Mouse (Mus musculus): ENCODE measurements around the gene Scml4.

Gene Scml4

DNA sequence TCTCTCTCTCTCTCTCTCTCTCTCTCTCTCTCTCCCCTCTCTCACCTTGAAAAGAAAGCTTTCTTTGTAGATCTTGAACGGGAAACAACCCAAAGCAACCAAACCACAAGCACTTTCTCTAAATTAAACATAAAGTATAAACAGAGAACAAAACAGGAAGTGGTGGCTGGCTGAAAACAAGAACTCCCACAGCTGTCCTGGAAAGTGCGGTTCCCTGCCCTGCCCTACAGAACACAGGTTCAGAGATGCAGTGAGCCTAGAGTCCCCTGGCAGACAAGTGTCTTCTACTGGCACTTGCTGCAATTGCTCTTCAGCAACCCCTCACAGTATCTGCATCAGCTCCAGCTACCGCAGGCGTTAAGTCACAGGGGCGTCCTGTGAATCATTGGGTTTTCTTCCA, 37.5 kb downstream of the Scml4 start:
- no peak for DNase-seq (ENCODE audit: extremely low read depth, insufficient read length, low spot score)

DNA sequence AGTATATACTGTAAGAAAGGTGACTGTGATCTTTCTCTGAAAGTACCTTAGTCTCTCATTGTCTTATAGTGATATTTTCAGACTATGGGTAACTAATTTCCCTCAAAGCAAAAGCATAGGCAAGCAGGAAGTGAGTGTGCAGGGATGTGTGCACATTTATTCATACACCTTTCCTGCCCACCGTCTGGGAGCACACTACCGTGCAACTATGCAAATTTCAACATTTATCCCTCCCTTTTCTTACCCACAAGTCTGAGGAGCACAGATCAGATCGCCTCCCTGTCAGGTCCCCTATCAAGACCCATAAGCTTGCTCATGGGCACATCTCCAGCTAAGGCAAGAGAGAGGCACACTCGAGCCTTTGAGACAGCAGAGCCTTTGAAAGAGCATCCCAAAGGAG, 41.2 kb downstream of the Scml4 start:
- no peak for DNase-seq (ENCODE audit: extremely low read depth, insufficient read length, low spot score)

DNA sequence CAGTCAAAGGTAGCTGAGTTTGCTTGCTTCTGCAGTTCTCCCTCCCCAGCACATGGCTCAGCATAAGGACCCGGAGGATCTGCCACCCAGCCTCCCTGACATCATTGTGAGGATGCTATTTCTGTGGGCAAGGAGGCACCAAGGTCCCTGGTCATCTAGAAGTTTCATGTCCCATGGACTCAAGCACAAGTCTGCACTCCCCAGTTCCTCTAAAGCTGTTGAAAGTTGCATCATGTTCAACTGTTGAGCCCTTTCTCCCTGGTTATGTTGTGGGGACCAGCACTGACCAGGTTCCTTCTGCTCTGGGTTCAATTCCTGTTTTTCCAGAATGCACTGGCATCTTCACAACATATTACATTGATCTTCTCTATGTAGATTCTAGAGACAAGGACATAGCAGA, 42.9 kb downstream of the Scml4 start:
- DNase-seq (ENCODE audit: extremely low read depth, insufficient read length, low spot score) = no peak

DNA sequence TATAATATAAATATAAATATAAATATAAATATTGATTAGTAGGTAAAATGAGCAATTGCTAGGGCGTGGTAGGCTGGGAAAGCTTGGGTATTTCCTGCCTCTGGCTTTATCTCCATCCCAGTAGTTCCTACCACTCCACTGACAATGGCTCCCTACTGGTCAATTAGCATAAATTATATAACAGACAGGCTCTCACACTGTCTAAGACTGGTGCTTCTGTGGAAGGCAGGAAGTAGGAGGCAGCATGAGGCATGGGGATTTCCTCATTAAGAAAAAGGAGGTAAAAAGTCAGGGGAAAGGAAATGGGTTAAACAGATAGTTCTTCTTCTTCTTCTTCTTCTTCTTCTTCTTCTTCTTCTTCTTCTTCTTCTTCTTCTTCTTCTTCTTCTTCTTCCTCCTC, 48.4 kb downstream of the Scml4 start:
- DNase-seq (ENCODE audit: extremely low read depth, insufficient read length, low spot score) = no peak

DNA sequence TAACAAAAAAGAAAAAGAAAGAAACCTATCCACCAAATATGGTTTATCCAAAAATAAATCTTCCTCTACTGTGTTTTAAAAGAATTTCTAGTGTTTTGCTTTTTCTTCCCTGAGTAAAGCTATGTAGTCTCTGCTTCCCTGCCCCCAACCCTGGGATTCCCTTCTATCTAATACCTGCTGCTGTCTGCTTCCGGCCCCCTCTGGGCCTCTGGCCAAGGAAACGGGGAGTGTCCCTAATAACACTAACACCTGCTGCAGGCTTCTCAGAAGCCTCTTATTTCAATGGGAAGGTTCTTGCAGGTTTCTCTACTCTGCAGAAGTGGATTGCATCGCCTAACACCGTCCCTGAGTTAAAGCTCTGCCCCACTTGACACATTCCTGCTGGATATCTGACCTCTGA, 50.4 kb downstream of the Scml4 start:
- DNase-seq (ENCODE audit: extremely low read depth, insufficient read length, low spot score) = no peak

DNA sequence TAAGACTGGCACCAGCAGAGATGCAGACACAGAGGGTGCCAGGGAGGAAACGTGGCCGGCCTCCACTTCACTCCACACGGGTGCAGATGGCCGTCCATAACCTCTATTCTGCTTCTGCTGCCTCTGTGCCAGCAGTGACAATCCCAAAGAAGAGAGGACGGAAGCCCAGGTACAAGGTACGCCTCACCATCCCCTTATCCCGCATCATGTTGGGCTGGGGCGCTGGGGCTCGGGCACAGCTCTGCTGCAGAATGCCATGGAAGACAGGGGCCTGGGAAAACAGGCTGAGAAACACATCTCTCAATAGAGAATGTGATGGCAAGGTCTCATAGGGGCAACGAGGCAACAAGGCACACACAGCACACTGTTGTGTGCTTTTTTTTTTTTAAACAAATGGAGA, 51.9 kb downstream of the Scml4 start:
- DNase-seq (ENCODE audit: extremely low read depth, insufficient read length, low spot score) = no peak

DNA sequence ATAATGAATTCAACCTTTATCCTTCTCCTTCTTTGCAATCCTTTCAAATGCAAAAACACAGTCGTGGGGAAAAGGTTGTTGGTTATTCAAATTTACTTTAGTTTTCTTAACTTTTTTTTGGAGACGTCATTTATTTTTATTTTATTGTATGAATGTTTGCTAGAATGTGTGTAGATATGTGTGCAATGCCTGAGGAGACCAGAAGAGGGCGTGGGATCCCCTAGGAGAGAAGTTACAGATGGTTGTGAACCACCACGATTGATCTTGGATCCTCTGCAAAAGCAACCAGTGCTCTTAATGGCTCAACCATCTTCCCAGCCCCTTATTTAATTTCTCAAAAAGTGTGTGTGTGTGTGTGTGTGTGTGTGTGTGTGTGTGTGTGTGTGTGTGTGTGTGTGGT, 53.0 kb downstream of the Scml4 start:
- DNase-seq (ENCODE audit: extremely low read depth, insufficient read length, low spot score) = no peak

DNA sequence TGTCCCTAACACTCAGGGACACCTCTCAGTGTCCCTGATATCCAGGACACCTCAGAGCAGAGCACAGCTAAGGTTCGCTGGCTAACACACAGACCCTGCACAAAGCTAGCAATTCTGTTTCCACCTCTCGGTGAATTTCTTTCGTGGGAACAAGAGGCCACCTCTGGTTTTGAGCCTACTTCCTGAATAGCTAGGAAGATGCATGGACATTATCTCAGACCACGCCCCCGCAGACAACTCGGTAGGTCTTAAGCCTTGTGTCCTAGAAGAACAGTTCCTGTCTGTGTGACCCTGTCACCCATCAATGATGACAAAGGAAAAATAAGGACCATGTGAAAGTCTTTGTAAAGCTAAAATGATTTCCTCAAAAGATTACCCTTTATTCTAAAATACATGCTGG, 54.0 kb downstream of the Scml4 start:
- no peak for DNase-seq (ENCODE audit: extremely low read depth, insufficient read length, low spot score)

DNA sequence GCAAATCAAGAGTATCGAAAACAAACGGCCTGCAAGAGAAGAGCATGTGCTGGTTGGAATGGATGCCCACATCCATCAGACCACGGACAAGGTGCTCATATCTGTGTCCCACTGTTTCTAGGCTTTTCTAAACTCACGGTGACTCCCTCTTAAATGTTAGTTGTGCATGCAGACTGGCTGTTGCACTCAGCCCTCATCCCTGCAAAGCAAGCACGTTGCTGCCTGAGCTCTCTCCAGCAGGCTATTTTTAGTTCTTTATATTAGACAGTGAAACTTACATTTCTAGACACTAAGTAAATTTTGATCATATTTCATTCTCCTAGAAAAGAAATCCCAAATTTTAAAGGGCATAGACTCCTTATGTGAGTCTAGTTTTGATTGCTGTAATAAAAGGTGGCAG, 57.2 kb downstream of the Scml4 start:
- DNase-seq (ENCODE audit: extremely low read depth, insufficient read length, low spot score) = no peak

DNA sequence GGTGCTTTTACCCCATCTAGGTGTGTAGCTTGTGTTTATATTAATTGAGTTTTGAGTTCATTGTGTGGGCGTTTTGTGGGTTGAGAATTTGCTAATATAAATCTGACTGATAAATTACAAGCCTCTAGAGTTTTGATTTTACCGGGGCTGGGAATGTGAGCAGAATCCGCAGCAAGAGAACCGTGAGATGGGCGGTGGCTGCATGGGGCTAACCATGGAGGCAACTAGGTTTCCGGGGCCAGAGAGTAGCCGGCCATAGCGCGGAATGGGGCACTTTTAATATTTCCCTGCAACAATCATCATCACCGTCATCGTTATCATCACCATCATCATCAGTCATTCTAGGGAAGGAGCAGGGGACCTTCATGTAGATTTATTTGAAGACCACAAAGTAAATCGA, 59.6 kb downstream of the Scml4 start:
- no peak for DNase-seq (ENCODE audit: extremely low read depth, insufficient read length, low spot score)

DNA sequence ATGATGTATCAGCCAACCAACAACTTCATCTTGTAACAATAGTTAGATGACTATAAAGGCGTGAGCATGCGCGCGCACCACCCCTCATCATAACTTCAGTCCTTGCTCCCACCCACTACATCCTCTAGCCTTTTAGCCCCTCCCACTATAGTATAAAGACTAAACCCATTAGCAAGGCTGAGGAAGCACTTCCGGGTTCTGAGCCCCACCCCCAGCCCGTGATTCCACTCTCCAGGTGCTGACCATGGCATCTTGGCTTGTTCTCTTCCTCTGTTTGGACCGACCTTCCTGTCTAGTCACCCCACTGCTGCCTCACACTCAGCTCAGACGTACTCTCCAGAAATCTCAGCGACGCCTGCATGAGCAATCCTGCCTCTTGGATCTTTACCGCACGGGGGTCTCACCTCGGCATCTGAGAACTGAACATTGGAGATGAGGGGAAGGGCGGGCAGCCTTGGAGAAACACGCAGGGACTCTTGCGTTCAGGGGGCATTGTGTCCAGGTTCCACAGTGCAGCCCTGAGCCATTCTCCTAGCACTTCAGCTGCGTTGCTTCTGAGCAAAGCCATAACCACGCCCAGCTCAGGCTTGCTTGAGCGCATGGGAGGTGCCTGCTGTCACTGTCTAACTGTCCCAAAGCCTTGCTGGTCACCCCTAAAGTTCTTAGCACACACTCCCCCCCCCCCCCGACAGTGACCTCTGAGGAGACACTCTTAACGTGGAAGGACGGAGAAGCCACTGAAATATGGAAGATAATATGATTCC, 65.1 kb downstream of the Scml4 start:
- DNase-seq (ENCODE audit: extremely low read depth, insufficient read length, low spot score) = no peak

DNA sequence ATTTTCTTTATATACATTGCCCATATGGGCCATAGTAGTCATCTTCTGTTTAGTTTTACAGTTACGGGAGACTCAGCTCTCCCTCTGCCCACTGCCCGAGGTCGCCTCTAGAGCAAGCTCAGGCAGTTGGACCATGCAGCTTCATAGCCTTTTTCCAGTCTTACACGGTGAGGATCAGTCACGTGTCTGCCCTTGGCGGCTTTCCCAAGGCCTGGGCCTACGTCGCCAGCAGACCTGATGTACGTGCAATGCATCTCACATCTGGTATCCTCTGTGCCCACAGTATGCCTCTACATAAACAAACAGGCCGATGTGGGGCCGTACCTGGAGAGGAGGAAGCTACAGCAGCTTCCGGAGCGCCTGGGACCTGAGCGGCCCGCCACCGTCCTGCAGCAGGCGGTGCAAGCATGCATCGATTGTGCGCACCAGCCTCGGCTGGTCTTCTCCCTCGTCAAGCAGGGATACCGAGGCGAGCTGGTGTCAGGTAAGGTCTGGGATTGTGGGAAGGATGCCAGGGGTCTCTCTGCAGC, 70.0 kb downstream of the Scml4 start:
- no peak for DNase-seq (ENCODE audit: extremely low read depth, insufficient read length, low spot score)

DNA sequence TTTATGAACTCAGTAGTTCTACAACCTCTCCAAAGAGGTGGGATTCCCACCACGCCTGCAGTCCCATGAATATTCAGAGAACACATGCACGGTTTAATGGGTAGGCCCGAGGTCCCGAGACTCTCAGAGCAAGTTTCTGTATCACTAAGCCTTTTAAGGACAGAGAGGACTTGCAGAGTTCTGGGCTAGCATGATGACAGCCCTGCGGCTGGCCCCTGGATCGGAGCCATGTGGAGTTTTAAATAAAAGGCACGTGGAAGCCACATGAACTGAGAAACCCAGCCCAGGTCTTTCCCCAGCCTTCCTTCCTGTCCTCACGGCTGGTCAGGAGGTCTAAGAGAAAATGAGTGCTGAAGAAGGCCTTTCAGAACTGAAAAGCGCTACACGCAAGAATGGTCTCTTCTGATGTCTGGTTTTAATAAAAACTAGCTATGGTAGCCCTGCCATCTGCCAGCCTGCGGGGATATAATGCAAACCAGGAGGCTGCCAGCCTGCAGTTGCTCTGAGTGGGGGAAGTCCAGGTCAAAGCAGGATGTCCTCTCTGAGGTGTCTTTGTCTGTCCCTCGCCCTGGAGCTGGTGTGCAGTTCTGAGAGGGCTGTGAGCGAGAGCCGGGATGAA, 72.8 kb downstream of the Scml4 start:
- no peak for DNase-seq (ENCODE audit: extremely low read depth, insufficient read length, low spot score)

DNA sequence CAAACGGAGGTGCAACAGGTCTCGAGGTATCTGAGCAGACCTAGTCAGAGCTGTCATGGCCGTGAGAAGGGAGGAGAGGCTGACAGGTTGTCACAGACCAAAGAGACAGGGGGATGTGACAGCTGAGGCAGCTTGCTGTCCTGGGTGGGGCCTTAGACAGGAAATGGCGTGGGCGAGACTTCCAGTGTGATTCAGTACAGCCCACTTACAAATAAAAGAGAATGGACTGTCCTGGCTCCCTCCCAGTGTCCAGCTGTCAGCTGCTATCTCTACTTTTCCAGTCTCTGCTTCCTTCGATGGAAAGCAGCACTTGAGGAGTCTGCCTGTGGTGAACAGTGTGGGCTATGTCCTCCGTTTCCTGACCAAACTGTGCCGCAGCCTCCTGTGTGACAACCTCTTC, 74.5 kb downstream of the Scml4 start:
- DNase-seq (ENCODE audit: extremely low read depth, insufficient read length, low spot score) = no peak

DNA sequence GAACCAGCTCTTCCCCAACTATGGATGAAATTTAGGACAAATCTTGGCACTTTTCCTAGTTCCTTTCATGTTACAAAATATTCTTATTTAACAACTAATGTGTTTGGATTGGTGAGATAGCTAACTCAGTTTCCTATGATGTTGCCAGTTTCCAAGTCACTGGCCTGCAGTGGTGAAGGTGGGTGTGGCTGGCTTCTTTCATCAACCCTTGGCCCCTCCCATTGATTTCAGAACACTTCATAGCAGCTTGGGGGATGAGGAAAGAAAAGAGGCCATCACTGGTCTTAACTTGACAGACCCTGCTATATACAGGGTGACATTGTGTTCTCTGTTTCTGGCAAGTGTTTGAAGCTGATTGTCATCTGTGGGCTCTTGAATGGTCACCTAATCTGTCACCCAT, 76.0 kb downstream of the Scml4 start:
- no peak for DNase-seq (ENCODE audit: extremely low read depth, insufficient read length, low spot score)

DNA sequence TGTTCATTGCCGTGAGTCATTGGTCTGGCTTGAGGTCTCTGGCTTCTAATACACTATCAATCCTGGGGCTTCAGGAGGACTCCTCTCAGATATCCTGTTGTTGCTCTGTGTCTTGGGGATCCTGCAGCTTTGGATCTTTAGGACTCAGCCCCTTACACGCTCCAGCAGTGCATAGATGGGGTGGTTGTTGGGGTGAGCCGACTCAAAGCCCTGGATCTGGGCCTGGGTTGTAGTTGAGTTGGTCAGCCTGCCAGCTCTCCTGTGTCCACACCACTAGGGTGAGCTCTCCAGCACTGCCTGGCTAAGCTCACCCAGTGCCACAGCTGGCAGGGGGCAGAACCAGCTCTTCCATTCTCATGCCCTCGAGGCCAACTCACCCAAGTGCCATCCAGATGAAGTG, 78.2 kb downstream of the Scml4 start:
- DNase-seq (ENCODE audit: extremely low read depth, insufficient read length, low spot score) = no peak

DNA sequence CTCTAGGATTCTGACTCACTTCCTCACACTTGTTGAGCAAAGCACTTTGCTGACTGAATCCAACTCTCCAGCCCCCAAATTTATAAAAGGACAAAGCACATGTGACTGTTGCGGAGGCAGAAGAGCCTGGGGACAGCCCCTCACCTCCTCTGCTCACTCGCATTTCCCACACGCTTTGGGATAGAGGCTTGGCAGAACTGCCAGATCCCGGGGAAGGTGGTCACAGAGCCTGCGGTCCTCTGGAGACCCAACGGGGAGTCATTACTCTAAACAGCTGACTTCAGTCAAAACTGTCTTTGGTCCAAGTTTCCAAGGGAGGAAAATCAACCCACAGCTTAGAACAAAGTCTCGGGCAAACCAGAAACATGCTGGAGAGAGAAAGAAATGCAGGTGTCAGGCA, 79.5 kb downstream of the Scml4 start:
- no peak for DNase-seq (ENCODE audit: extremely low read depth, insufficient read length, low spot score)

DNA sequence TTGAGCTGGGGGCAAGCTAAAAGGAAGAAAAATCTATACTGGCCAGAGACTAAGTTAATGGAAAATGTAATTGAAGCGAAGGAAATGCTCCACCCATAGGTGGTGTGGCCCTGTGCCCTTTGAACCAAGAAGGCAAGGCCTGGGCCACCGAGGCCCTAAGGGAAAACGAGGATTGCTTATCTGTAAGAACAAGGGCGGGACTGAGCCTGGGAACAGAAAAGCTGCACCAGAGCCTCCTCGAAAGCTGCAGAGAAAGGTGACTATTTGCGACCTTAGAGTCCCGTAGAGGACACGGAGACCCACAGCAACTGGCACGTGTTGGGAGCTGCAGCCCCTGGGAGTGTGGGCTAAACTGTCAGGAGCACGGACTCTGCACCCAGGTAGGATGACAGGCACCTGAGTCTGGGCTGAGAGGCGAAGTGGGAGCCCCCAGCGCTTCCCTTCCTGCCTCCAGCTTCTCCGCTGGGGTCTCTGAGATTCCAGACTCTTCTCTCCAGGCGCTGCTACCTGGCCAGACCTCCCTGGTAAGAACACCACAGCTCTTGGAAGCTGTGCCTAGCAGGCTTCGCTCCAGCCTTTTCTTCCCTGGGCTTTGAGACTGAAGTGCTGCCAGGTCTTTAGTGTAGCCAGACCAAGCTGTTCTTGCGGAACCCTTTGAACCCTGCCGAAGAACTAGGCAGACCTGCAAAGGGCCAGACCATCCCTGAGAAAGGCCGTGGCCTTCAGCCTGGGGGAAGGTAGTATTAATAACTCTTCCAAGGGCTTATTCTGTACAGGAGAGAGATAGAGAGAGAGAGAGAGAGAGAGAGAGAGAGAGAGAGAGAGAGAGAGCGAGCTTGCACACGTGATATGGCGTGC, 80.3 kb downstream of the Scml4 start:
- no peak for DNase-seq (ENCODE audit: extremely low read depth, insufficient read length, low spot score)

DNA sequence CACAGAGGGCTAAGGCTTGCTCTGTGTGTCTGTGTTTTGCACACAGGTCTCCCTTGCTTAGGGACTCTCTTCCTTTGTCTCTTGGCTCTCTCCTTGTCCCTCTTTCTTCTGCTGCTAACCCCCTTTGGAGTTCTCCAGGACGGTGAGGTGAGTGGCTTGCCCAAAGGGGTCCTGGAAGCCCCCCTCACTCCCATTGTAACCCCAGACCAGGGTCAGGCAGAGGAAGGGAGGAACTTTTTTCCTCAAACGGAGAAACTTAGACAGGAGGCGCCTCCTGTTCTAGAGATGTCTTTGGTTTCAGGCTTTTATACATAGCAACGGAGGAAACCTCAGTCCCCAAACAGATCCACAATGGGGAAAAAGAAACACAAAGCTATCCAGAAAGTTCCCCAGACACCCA, 81.1 kb downstream of the Scml4 start:
- DNase-seq (ENCODE audit: extremely low read depth, insufficient read length, low spot score) = no peak

DNA sequence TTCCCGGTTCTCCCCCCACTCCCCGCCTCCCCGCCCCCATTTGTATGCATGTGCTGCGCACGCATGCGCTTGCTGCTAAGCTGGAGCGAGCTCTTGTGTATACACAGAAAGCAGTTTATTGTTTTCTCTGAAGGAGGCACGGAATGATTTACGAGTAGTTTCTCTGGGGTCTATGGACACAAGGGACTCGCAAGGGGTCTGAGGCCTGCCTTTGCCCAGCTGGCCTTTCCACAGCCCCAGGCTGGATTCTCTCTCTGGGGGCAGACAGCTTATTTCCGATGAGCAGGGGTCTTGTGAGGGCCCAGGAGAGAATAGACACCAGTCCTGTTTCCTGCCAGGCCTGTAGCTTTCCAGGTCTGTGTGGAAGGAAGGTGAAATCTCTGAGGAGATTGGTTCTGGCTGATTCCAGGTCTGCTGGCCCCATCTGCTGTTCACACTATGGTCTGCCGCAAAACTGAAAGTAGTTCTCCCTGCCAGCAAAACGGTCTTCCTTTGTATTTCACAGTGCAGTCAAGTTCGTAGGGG, 81.6 kb downstream of the Scml4 start:
- no peak for DNase-seq (ENCODE audit: extremely low read depth, insufficient read length, low spot score)

DNA sequence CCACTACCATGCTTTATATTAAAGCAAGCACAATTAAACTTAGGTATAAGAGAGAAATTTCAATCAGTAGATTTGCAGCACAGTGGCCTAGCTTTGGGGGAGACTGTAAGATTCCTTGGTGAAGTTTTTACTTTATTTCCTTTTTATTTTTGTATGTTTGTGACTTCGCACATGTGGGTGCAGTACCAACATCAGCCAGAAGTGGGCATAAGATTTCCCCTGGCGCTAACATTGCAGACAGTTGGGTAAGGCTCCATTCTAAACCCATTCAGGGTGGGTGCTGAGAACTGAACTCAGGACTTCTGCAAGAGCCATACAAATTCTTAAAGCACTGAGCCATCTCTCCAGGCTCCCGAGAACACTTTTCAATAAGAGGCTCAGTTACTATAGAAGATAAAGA, 82.1 kb downstream of the Scml4 start:
- no peak for DNase-seq (ENCODE audit: extremely low read depth, insufficient read length, low spot score)
